In the genomic region with DNA sequence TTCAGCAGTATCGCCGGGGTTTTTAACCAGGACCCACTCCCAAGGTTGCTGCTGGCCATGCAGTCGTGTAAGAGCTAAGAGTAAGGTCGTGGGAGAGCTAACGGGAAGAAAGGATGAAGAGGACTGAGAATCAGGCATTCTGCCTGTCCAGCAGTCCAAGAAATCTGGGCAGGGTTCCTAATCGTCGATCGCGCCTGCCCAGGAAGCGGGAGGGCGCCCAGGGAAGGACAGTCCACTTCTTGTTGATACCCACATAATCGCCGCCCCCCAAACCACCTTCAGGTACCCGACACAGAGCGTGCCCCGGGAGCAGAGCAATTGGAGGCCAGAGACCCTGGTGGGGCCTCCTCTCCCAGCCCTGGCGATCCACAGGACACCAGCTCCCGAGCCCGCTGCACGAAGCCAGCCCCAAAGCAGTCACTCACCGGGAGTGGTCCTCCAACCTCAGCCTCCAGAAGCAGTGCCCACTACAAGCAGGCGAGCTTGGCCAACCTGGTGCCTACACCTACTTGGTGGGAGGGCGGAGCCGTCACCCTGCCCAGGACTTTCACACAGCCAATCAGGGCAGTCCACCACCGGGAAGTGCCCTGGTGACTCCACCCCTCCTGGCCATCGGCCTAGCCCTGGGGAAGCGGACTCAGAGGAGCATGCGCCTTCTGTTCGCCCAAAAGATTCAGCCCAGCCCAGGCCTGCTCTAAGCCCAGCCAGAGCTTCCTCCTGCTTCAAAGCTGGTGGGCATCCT, we compare ENCODE assay signal across 8 mouse cellular contexts. TPM values are rescaled to one million over a fixed set of nuclear protein-coding genes. Genes with fewer than 3 reads are reported as not detected.
DNase-seq lines count a peak whose midpoint lies in the region; ATAC-seq lines count a peak whose summit lies in the region.

A gene (minus strand): TSS at position 534 of the 742 bp plus-strand sequence.

- H3K36me3 ChIP-seq in hindbrain, embryonic 15.5 days = no peaks in the 10 kb centered on the region

- H3K27me3 ChIP-seq in hindbrain, embryonic 15.5 days = no peaks in the 10 kb centered on the region

- peak within 1 kb of the TSS; percentile 83 for H3K4me2 ChIP-seq in hindbrain, embryonic 15.5 days

- peaks cover 11% of the 10 kb centered on the region for H3K4me1 ChIP-seq in hindbrain, embryonic 15.5 days (replicated peaks)

- ATAC-seq in hindbrain, embryonic 15.5 days (ENCODE audit: low FRiP score, low read depth) = peak; percentile 100

- WGBS in hindbrain, embryonic 15.5 days = under 1% methylated on average over 29 of the region's 29 CpGs

- H3K27ac ChIP-seq in hindbrain, embryonic 15.5 days (replicated peaks) = peak within 1 kb of the TSS; percentile 83

- H3K4me3 ChIP-seq in hindbrain, embryonic 15.5 days = peak within 1 kb of the TSS; percentile 82

- peak within 1 kb of the TSS; percentile 53 for H3K9ac ChIP-seq in hindbrain, embryonic 15.5 days

- DNase-seq in T-cell, adult 2 months (ENCODE audit: low spot score) = peak; percentile 90
- peak; percentile 94 to 97 for DNase-seq in cerebellum, postnatal 36 days
- peak; percentile 91 to 93 for DNase-seq in frontal cortex, postnatal 36 days (ENCODE audit: low spot score in 2 of 2)
- DNase-seq in left cerebral cortex, adult 11 months (ENCODE audit: low spot score) = peak; percentile 88
- peak; percentile 96 to 98 for DNase-seq in lung, postnatal 4 days
- peak; percentile 59 for DNase-seq in retina, postnatal 7 days (ENCODE audit: low read depth, low spot score)
- peak; percentile 81 for DNase-seq in urinary bladder, adult 2 months (ENCODE audit: low spot score)

- H3K9me3 ChIP-seq in hindbrain, embryonic 15.5 days = no peaks in the 10 kb centered on the region

RNA-seq across cellular contexts. Expression of the gene that starts here (rescaled TPM):
- 22.1 and 22.9 TPM in 2 replicates for polyA plus RNA-seq in hindbrain, embryonic 15.5 days (2015; fragmentation: Nextera tagmentation; extraction: Ambion mirVana)
- polyA plus RNA-seq in urinary bladder, adult 2 months (2012; rRNA removed) = 34.7 and 34.8 TPM in 2 replicates

Comparison
In these comparisons a context has a peak if more than half of its experiments do, and no peak if none do; other contexts are left out.
1. Peak in every context shown above with its lines: DNase-seq, ATAC-seq, H3K4me3 ChIP-seq and H3K27ac ChIP-seq.